Mouse (Mus musculus) embryonic facial prominence, embryonic 11.5 days (tissue): ENCODE measurements around the gene Hbq1b. TPM values are rescaled to one million over a fixed set of nuclear protein-coding genes. Genes with fewer than 3 reads are reported as not detected.

ENCODE experiments used
- ATAC-seq: fragments of 200-750 bp; cut with Nextera tagmentation; replicated peaks from 2 replicates; pipeline ENCODE4 v1.8.0; 2017; ENCODE audit warnings: low read depth; ENCODE audit not compliant: insufficient number of reproducible peaks, low FRiP score, low TSS enrichment
- DNase-seq: peaks from one replicate; pipeline ENCODE4 v3.0.0-alpha.2; 2015; ENCODE audit warnings: low spot score
- H3K27ac ChIP-seq: fragments of 300-500 bp; sonication (generic); replicated peaks from 2 replicates; pipeline ENCODE4 v1.5.1; 2014; ENCODE audit warnings: mild to moderate bottlenecking, low read depth, low read length, control low read depth
- H3K27me3 ChIP-seq: fragments of 300-500 bp; sonication (generic); 2 replicates; pipeline ENCODE4 v1.6.1; 2014; ENCODE audit warnings: mild to moderate bottlenecking, low read length, moderate library complexity, mixed read lengths; ENCODE audit not compliant: control insufficient read depth, insufficient read depth
- H3K36me3 ChIP-seq: fragments of 300-500 bp; sonication (generic); replicated peaks from 2 replicates; pipeline ENCODE4 v1.6.1; 2014; ENCODE audit warnings: low read depth, mild to moderate bottlenecking, low read length, moderate library complexity, mixed read lengths; ENCODE audit not compliant: control insufficient read depth, insufficient read depth
- H3K4me1 ChIP-seq: fragments of 300-500 bp; sonication (generic); 2 replicates; pipeline ENCODE4 v1.6.1; 2014; ENCODE audit warnings: low read length, mixed read lengths; ENCODE audit not compliant: control insufficient read depth, insufficient read depth
- H3K4me2 ChIP-seq: fragments of 300-500 bp; sonication (generic); 2 replicates; pipeline ENCODE4 v1.6.1; 2014; ENCODE audit warnings: low read depth, mild to moderate bottlenecking, control low read depth, low read length, moderate library complexity
- H3K4me3 ChIP-seq: fragments of 300-500 bp; sonication (generic); 2 replicates; pipeline ENCODE4 v1.5.1; 2014; ENCODE audit warnings: low read depth, low read length, control low read depth
- H3K9ac ChIP-seq: fragments of 300-500 bp; sonication (generic); replicated peaks from 2 replicates; pipeline ENCODE4 v1.6.1; 2014; ENCODE audit warnings: mild to moderate bottlenecking, control low read depth, low read length
- H3K9me3 ChIP-seq: fragments of 300-500 bp; sonication (generic); replicated peaks from 2 replicates; pipeline ENCODE4 v1.6.1; 2016; ENCODE audit warnings: mild to moderate bottlenecking, low read length, inconsistent platforms, mixed read lengths; ENCODE audit not compliant: control insufficient read depth
- WGBS: fragments of 180-500 bp; shearing (Covaris S2); extraction: QIAGEN DNeasy Blood & Tissue Kit; methylation state at CpG from one replicate; pipeline ENCODE4 v1.1.7; 2014; 5-methylcytosine and 5-hydroxymethylcytosine counted together
- polyA plus RNA-seq: library from polyadenylated mRNA; unstranded; fragments of >200 nt; fragmentation: Nextera tagmentation; extraction: Ambion mirVana; gene quantifications from 2 replicates; pipeline ENCODE4 v1.2.1, GENCODE M21; 2014

Hbq1b gene
- polyA plus RNA-seq, 1 experiment from 2014 or later, result 6.3 TPM

GRCm38 (mm10) chr11:32244617-32245016 is 42.1 kb upstream of the Hbq1b start:
- Histone ChIP-seq H3K27me3 (no peaks in the 10 kb centered on the region), H3K9me3 (no peaks in the 10 kb centered on the region), H3K36me3 (no peaks in the 10 kb centered on the region; the same call in 1 of the 2 replicates), H3K4me2 (no peak overlapping the region), H3K4me3 (no peak overlapping the region), H3K4me1 (no peaks in the 10 kb centered on the region), H3K27ac (no peak overlapping the region), H3K9ac (no peak overlapping the region)
- ATAC-seq (no peak), DNase-seq (no peak)
- WGBS, result 88% methylated on average over 1 of the region's 1 CpGs

- WGBS, result 92% methylated on average over 6 of the region's 6 CpGs
- Histone ChIP-seq H3K9me3 (no peaks in the 10 kb centered on the region), H3K9ac (no peak overlapping the region), H3K4me2 (no peak overlapping the region), H3K27me3 (no peaks in the 10 kb centered on the region), H3K36me3 (no peaks in the 10 kb centered on the region; the same call in none of the 2 replicates), H3K27ac (no peak overlapping the region), H3K4me1 (no peaks in the 10 kb centered on the region), H3K4me3 (no peak overlapping the region)
- DNase-seq (no peak), ATAC-seq (no peak)
These were observed 41.2 kb upstream of the Hbq1b start for GRCm38 (mm10) chr11:32245614-32246013.

GRCm38 (mm10) chr11:32247068-32247467 is 39.7 kb upstream of the Hbq1b start:
- Histone ChIP-seq H3K27ac (no peak overlapping the region), H3K4me2 (no peak overlapping the region), H3K36me3 (no peaks in the 10 kb centered on the region; the same call in none of the 2 replicates)

GRCm38 (mm10) chr11:32248350-32248749 is 38.4 kb upstream of the Hbq1b start:
- H3K9me3 ChIP-seq, result no peaks in the 10 kb centered on the region
- no peak overlapping the region for H3K27ac ChIP-seq
- H3K36me3 ChIP-seq, result no peaks in the 10 kb centered on the region; the same call in none of the 2 replicates
- H3K4me3 ChIP-seq, result no peak overlapping the region
- no peak overlapping the region for H3K9ac ChIP-seq
- no peaks in the 10 kb centered on the region for H3K4me1 ChIP-seq
- no peak overlapping the region for H3K4me2 ChIP-seq
- ATAC-seq, result no peak
- WGBS, result 81% methylated on average over 3 of the region's 3 CpGs
- H3K27me3 ChIP-seq, result no peaks in the 10 kb centered on the region
- no peak for DNase-seq

More at GRCm38 (mm10) chr11:32247068-32247467, 39.7 kb upstream of the Hbq1b start:
- H3K4me3 ChIP-seq, result no peak overlapping the region
- no peaks in the 10 kb centered on the region for H3K4me1 ChIP-seq
- ATAC-seq, result no peak
- H3K9me3 ChIP-seq, result no peaks in the 10 kb centered on the region
- H3K27me3 ChIP-seq, result no peaks in the 10 kb centered on the region
- no peak for DNase-seq
- no peak overlapping the region for H3K9ac ChIP-seq

- no peak overlapping the region for H3K4me3 ChIP-seq
- no peaks in the 10 kb centered on the region for H3K27me3 ChIP-seq
- no peaks in the 10 kb centered on the region for H3K9me3 ChIP-seq
- H3K27ac ChIP-seq, result no peak overlapping the region
- H3K9ac ChIP-seq, result no peak overlapping the region
- H3K4me2 ChIP-seq, result no peak overlapping the region
- ATAC-seq (0 out of 2 replicates have a peak, but pooled peaks have one; percentile 52), DNase-seq (no peak)
- WGBS, result 87% methylated on average over 8 of the region's 8 CpGs
- no peaks in the 10 kb centered on the region; the same call in none of the 2 replicates for H3K36me3 ChIP-seq
- H3K4me1 ChIP-seq, result no peaks in the 10 kb centered on the region
These were observed 35.6 kb upstream of the Hbq1b start for GRCm38 (mm10) chr11:32250880-32251763.

- Histone ChIP-seq H3K4me1 (no peaks in the 10 kb centered on the region), H3K4me3 (no peak overlapping the region), H3K9ac (no peak overlapping the region), H3K36me3 (no peaks in the 10 kb centered on the region; the same call in none of the 2 replicates), H3K27ac (no peak overlapping the region), H3K4me2 (no peak overlapping the region), H3K27me3 (no peaks in the 10 kb centered on the region), H3K9me3 (no peaks in the 10 kb centered on the region)
- WGBS, result 90% methylated on average over 1 of the region's 1 CpGs
- ATAC-seq (no peak), DNase-seq (no peak)
These were observed 33.6 kb upstream of the Hbq1b start for GRCm38 (mm10) chr11:32253121-32253520.

- no peaks in the 10 kb centered on the region for H3K4me1 ChIP-seq
- WGBS, result 92% methylated on average over 1 of the region's 1 CpGs
- no peaks in the 10 kb centered on the region; the same call in none of the 2 replicates for H3K36me3 ChIP-seq
- DNase-seq (no peak), ATAC-seq (no peak)
- H3K9me3 ChIP-seq, result no peaks in the 10 kb centered on the region
- no peak overlapping the region for H3K27ac ChIP-seq
- H3K4me3 ChIP-seq, result no peak overlapping the region
- no peak overlapping the region for H3K9ac ChIP-seq
- H3K4me2 ChIP-seq, result no peak overlapping the region
- H3K27me3 ChIP-seq, result no peaks in the 10 kb centered on the region
These were observed 30.6 kb upstream of the Hbq1b start for GRCm38 (mm10) chr11:32256146-32256545.

GRCm38 (mm10) chr11:32256566-32256965 is 30.2 kb upstream of the Hbq1b start:
- Histone ChIP-seq H3K4me3 (no peak overlapping the region), H3K9me3 (no peaks in the 10 kb centered on the region), H3K4me2 (no peak overlapping the region), H3K9ac (no peak overlapping the region), H3K27ac (no peak overlapping the region), H3K27me3 (no peaks in the 10 kb centered on the region), H3K36me3 (no peaks in the 10 kb centered on the region; the same call in none of the 2 replicates), H3K4me1 (no peaks in the 10 kb centered on the region)
- DNase-seq (no peak), ATAC-seq (no peak)
- 94% methylated on average over 3 of the region's 3 CpGs for WGBS
